Mouse (Mus musculus) midbrain, postnatal 0 days (tissue): Measurements from ENCODE around the gene Cdan1. TPM values are rescaled to one million over a fixed set of nuclear protein-coding genes. Genes with fewer than 3 reads are reported as not detected.

Experiments used
- ATAC-seq: fragments of 200-750 bp; cut with Nextera tagmentation; 2 replicates; pipeline ENCODE4 v1.8.0; 2017; ENCODE audit warnings: moderate number of reproducible peaks, mild to moderate bottlenecking, moderate TSS enrichment, moderate library complexity; ENCODE audit not compliant: low FRiP score
- DNase-seq: peaks from one replicate; pipeline ENCODE4 v3.0.0-alpha.2; 2015; ENCODE audit warnings: low spot score
- H3K27ac ChIP-seq: fragments of 300-500 bp; sonication (generic); 2 replicates; pipeline ENCODE4 v1.5.1; 2014; ENCODE audit warnings: low read depth, mild to moderate bottlenecking, low read length, mixed read lengths
- H3K27me3 ChIP-seq: fragments of 300-500 bp; sonication (generic); 2 replicates; pipeline ENCODE4 v1.6.1; 2014; ENCODE audit warnings: low read length, control low read depth, mixed read lengths; ENCODE audit not compliant: insufficient read depth
- H3K36me3 ChIP-seq: fragments of 300-500 bp; sonication (generic); 2 replicates; pipeline ENCODE4 v1.6.1; 2014; ENCODE audit warnings: low read length, control low read depth, mixed read lengths; ENCODE audit not compliant: insufficient read depth
- H3K4me1 ChIP-seq: fragments of 300-500 bp; sonication (generic); 2 replicates; pipeline ENCODE4 v1.6.1; 2014; ENCODE audit warnings: mild to moderate bottlenecking, control low read depth, antibody characterized with exemption, low read length, mixed read lengths; ENCODE audit not compliant: insufficient read depth
- H3K4me2 ChIP-seq: fragments of 300-500 bp; sonication (generic); 2 replicates; pipeline ENCODE4 v1.6.1; 2014; ENCODE audit warnings: low read depth, mild to moderate bottlenecking, low read length, mixed read lengths; ENCODE audit not compliant: poor library complexity, severe bottlenecking
- H3K4me3 ChIP-seq: fragments of 300-500 bp; sonication (generic); 2 replicates; pipeline ENCODE4 v1.5.1; 2014; ENCODE audit warnings: low read depth, mild to moderate bottlenecking, low read length, moderate library complexity
- H3K9ac ChIP-seq: fragments of 300-500 bp; sonication (generic); replicated peaks from 2 replicates; pipeline ENCODE4 v1.6.1; 2014; ENCODE audit warnings: mild to moderate bottlenecking, low read length, moderate library complexity, mixed read lengths; ENCODE audit not compliant: poor library complexity, severe bottlenecking
- H3K9me3 ChIP-seq: fragments of 300-500 bp; sonication (generic); 2 replicates; pipeline ENCODE4 v1.6.1; 2016; ENCODE audit warnings: low read length, control low read depth
- CTCF ChIP-seq: IDR thresholded peaks from 2 replicates; pipeline ENCODE4 v1.5.1; 2016; ENCODE audit warnings: antibody characterized with exemption, mild to moderate bottlenecking
- WGBS: fragments of 180-500 bp; shearing (Covaris S2); extraction: QIAGEN DNeasy Blood & Tissue Kit; methylation state at CpG from one replicate; pipeline ENCODE4 v1.1.7; 2014; 5-methylcytosine and 5-hydroxymethylcytosine counted together
- polyA plus RNA-seq: library from polyadenylated mRNA; unstranded; fragments of >200 nt; fragmentation: Nextera tagmentation; extraction: Ambion mirVana; gene quantifications from 2 replicates; pipeline ENCODE4 v1.2.1, GENCODE M21; 2015
- total RNA-seq: library from RNA; depleted of rRNA; stranded (reverse); fragments of >200 nt; gene quantifications from 2 replicates; pipeline ENCODE4 v1.2.3, GENCODE M21; 2014

The Cdan1 gene
- total and polyA plus RNA-seq, 2 experiments from 2014 or later: 6.3 to 26.6 TPM

DNA sequence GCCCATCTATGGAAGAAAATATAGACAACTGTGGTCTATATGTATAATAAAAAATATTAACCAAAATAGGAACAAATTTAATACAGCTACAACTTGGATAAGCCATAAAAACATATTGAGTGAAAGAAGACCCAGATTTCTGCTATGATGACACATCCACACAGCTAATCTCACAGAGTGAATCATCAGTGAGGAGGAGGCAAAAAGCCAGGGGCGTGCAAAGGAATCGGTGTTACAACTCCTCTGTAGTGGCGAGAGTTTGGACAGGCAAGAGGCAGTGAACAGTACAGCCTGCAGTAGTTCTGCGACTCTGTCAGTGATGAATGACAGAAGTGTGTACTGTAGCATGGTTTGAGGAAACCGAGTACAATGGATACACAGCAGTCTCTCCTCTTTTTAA, 17.4 kb upstream of the Cdan1 start:
- ATAC-seq: no peak

DNA sequence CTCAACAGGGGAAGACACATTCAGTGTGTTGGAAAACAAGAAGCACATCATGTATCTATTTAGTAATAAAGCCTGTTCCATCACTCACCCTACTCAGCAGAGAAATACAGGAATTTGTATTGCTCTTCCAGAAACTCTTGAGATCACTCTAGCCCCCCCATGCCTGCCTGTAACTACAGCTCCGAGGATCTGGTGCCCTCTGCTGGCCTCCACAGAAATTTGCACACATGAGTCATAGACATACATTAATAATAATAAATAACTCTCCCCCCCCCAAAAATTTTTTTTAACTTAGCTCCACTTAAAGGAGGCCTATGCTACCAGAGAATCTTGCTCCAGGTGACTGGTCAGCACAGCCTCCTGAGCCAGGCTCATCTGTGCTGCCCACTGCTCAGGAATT, 16.6 kb upstream of the Cdan1 start:
- TF ChIP-seq CTCF: peak; percentile 77
- no peak for ATAC-seq
- WGBS: 21% methylated on average over 1 of the region's 1 CpGs
- peak; percentile 66 for DNase-seq
- Histone ChIP-seq H3K4me3 (no peak overlapping the region), H3K36me3 (peaks cover 38% of the 10 kb centered on the region), H3K4me2 (no peak overlapping the region), H3K27me3 (no peaks in the 10 kb centered on the region), H3K27ac (no peak overlapping the region), H3K9me3 (no peaks in the 10 kb centered on the region), H3K4me1 (no peaks in the 10 kb centered on the region), H3K9ac (no peak overlapping the region)

More for the DNA sequence above, 17.4 kb upstream of the Cdan1 start:
- DNase-seq: no peak
- Histone ChIP-seq H3K4me1 (no peaks in the 10 kb centered on the region), H3K4me2 (no peak overlapping the region), H3K27me3 (no peaks in the 10 kb centered on the region), H3K36me3 (peaks cover 42% of the 10 kb centered on the region), H3K9ac (no peak overlapping the region), H3K4me3 (no peak overlapping the region), H3K27ac (no peak overlapping the region), H3K9me3 (no peaks in the 10 kb centered on the region)
- 94% methylated on average over 5 of the region's 5 CpGs for WGBS
- TF ChIP-seq CTCF: no peak

DNA sequence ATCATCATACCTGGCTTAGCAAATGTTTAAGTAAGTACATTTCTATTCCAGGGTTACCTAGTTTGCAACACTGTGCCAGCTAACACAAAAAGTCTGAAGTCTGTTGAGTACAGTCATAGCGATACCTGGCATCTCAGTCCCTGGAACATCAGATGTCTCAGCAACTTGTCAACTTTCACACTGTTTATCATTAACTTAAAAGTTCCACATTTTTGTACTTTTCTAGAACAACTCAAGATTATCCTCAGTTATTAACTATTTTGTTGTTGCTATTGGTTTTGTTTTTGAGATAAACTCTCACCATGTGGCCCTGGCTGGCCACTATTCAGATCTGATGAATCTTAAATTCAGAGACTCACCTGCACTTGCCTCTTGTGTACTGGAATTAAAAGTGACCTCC, 13.5 kb upstream of the Cdan1 start:
- 100% methylated on average over 1 of the region's 1 CpGs for WGBS
- Histone ChIP-seq H3K9me3 (no peaks in the 10 kb centered on the region), H3K4me3 (no peak overlapping the region), H3K27ac (no peak overlapping the region), H3K36me3 (peaks cover 30% of the 10 kb centered on the region), H3K4me1 (no peaks in the 10 kb centered on the region), H3K4me2 (no peak overlapping the region), H3K9ac (no peak overlapping the region), H3K27me3 (no peaks in the 10 kb centered on the region)
- TF ChIP-seq CTCF: no peak
- DNase-seq (no peak), ATAC-seq (no peak)

DNA sequence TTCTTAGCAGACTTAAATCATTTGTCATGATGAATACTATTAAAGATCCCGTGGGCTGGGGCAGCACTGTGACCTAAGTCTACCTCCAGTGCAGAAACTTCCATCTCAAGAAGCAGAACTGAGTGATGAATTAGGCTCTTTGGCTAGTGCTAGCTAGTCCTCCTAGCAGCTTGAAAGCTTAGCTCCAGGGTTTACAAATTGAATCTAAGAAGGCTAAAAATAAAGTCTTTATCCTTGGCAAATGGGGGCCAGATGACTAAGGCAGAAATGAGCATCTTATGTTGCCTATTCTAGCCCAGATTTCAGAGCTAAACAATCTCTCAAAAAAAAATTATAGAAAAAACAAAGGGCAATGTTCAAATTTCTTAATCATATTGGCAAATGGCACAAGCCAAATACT, 10.8 kb upstream of the Cdan1 start:
- ATAC-seq (no peak), DNase-seq (no peak)
- no peak overlapping the region for H3K9ac ChIP-seq
- no peaks in the 10 kb centered on the region for H3K9me3 ChIP-seq
- H3K4me2 ChIP-seq: no peak overlapping the region
- peaks cover 26% of the 10 kb centered on the region; the same call in 1 of the 2 replicates for H3K36me3 ChIP-seq
- H3K4me3 ChIP-seq: no peak overlapping the region
- no peak for TF ChIP-seq CTCF
- H3K27ac ChIP-seq: no peak overlapping the region
- H3K4me1 ChIP-seq: no peaks in the 10 kb centered on the region
- WGBS: 88% methylated on average over 1 of the region's 1 CpGs
- no peaks in the 10 kb centered on the region for H3K27me3 ChIP-seq

DNA sequence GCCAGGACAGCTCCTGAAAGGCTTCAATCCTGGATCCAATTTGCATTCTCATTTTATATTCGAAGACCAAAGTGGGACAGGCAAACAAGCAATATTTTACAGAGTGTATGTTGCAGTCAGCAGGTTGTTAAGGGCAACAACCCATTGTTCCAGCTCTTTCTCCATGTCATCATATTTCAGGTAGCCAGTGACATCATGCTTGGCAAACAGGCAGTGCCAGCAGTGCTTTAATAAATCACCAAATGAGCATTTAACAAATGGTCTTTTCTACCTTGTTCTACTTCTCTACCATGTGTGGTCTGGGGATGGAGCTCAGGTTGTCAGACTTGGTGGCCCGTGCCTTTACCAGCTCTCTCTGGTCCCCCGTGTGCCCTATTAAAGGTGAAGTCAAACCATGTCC, 8.2 kb upstream of the Cdan1 start:
- Histone ChIP-seq H3K9ac (no peak overlapping the region), H3K4me2 (no peak overlapping the region), H3K27ac (no peak overlapping the region), H3K4me3 (no peak overlapping the region), H3K4me1 (no peaks in the 10 kb centered on the region), H3K9me3 (no peaks in the 10 kb centered on the region), H3K36me3 (peaks cover 17% of the 10 kb centered on the region; the same call in 1 of the 2 replicates), H3K27me3 (no peaks in the 10 kb centered on the region)
- WGBS: 88% methylated on average over 3 of the region's 3 CpGs
- no peak for ATAC-seq
- TF ChIP-seq CTCF: no peak
- DNase-seq: no peak

DNA sequence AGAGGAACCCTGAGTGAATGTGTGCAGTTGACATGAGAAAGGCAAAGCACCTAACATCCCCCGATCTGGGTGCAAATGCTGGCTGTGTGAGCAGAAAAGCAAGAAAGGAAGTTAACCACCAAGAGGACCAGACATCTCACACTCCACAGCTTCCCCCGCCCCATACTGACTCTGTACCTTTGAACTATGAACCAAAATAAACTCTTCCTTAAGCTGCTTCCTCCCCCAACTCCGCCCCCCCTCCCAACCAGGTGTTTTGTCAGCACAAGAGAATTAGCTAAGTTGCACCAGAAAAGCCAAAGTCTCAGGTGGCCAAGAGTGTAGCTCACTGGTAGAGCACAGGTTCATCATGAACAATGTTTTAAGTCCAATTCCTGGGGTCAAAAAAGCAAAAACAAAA, 3.2 kb upstream of the Cdan1 start:
- 0 out of 2 replicates have a peak, but pooled peaks cover under 1% of the 10 kb centered on the region for H3K36me3 ChIP-seq
- ATAC-seq (no peak), DNase-seq (no peak)
- no peaks in the 10 kb centered on the region for H3K27me3 ChIP-seq
- no peak overlapping the region for H3K27ac ChIP-seq
- no peak overlapping the region for H3K4me2 ChIP-seq
- H3K9ac ChIP-seq: no peak overlapping the region
- WGBS: 74% methylated on average over 3 of the region's 3 CpGs
- no peak overlapping the region for H3K4me3 ChIP-seq
- TF ChIP-seq CTCF: no peak
- H3K4me1 ChIP-seq: no peaks in the 10 kb centered on the region
- no peaks in the 10 kb centered on the region for H3K9me3 ChIP-seq
